Mouse (Mus musculus): ENCODE results near the gene Bmper.

Bmper gene

GRCm38 (mm10) chr9:23222841-23223548, at the start of gene Bmper:
TSS of gene Bmper (plus strand) at chr9:23223076.
- peak; percentile 5 for DNase-seq (ENCODE audit: low read depth, low spot score)

DNA sequence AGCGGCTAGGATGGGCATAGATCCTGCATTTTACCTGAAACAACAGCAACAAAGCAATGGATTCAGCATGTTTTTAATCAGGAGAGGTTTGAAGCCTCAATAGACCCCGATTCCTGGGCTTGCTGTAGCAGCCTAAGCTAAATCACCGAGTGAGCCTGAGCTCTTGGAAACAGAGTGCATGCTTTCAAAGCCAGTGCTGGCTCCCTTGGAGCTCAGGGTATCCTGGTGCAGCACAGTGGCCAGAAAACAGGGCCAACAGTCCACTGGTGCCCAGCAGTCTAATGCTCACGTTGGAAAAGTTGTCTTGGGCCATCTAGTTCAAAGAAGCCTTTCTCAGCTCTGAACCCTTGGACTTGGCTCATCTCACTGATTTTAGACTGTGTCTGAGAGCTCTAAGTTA, 45.4 kb upstream of the Bmper start:
- DNase-seq (ENCODE audit: low read depth, low spot score) = no peak

GRCm38 (mm10) chr9:23187181-23187580, 35.7 kb upstream of the Bmper start:
- DNase-seq (ENCODE audit: low read depth, low spot score) = no peak

- no peak for DNase-seq (ENCODE audit: low read depth, low spot score)
Measured at GRCm38 (mm10) chr9:23188136-23188535, 34.7 kb upstream of the Bmper start.

GRCm38 (mm10) chr9:23190950-23191349, 31.9 kb upstream of the Bmper start:
- DNase-seq (ENCODE audit: low read depth, low spot score) = no peak

DNA sequence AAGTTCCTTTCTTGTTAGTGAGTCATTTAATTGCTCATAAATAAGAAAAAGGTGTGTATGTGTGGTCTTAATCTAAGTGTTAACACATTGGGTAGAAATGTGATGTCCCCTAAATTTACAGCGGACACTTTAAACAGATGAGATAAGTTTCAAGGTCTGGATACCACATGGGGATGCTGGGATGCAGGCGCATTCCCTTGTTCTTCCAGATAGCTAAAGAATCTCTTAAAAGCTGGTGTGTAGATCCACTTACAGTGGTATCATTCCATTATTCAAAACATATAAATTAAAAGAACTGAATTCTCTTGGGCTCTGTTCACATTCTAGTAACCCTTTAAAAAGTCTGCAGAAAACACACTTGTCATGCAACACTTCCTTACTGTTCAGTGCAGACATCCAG, 31.4 kb upstream of the Bmper start:
- no peak for DNase-seq (ENCODE audit: low read depth, low spot score)

GRCm38 (mm10) chr9:23192567-23193331, 30.1 kb upstream of the Bmper start:
- DNase-seq (ENCODE audit: low read depth, low spot score) = no peak

DNA sequence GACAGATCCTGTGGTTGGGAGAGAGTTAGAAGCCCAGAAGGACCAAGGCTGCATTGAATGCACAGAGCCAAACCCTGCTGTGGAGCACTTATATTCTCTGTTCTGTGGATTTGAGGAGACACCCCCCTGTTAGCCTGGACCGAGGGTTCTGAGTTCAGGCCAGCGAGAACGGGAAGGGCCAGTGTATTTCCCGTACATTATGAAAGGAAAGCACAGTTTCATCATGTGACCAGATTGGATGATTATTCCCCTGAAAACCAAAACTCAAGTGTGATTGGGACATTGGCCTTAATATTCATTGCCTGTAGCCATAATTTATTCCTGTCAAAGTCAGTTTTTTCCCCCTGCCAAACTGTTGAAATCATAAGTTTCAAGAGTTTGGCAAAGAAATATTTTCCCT, 23.9 kb upstream of the Bmper start:
- no peak for DNase-seq (ENCODE audit: low read depth, low spot score)

DNA sequence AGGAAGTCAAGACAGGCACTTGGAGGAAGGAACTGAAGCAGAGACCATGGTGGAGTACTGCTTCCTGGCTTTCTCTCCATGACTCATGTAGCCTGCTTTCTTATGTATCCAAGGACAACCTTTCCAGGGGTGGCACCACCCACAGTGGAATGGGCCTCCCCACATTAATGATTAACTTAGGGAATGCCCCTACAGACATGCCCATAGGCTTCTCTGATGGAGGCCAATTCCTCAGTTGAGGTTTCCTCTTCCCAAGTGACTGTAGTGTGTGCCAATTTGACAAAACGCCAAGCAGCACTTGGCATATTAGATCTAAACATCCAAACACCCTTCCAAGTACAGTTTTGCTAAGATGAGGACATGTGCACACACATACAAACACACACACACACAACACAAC, 23.0 kb upstream of the Bmper start:
- DNase-seq (ENCODE audit: low read depth, low spot score) = no peak

- no peak for DNase-seq (ENCODE audit: low read depth, low spot score)
Measured at GRCm38 (mm10) chr9:23200828-23201227, 22.0 kb upstream of the Bmper start.

DNA sequence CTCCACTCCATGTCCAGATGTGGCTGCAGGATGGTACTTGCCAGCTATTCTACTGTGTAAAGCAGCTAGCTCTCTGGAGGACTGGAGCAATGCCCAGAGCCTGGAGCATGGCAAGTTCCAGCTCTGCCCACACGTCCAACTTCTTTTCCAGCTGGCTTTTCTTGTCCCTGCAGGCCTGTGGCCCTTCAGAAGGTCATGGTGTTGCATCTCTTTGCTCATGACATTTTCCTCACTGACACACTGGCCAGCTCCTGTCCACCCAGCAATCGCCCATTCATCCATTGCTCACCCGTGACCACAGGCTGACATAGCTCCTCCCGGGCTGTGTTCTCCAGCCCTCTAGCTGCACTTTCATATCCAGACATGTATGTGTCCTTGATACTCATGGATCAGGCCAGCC, 20.4 kb upstream of the Bmper start:
- DNase-seq (ENCODE audit: low read depth, low spot score) = no peak

DNA sequence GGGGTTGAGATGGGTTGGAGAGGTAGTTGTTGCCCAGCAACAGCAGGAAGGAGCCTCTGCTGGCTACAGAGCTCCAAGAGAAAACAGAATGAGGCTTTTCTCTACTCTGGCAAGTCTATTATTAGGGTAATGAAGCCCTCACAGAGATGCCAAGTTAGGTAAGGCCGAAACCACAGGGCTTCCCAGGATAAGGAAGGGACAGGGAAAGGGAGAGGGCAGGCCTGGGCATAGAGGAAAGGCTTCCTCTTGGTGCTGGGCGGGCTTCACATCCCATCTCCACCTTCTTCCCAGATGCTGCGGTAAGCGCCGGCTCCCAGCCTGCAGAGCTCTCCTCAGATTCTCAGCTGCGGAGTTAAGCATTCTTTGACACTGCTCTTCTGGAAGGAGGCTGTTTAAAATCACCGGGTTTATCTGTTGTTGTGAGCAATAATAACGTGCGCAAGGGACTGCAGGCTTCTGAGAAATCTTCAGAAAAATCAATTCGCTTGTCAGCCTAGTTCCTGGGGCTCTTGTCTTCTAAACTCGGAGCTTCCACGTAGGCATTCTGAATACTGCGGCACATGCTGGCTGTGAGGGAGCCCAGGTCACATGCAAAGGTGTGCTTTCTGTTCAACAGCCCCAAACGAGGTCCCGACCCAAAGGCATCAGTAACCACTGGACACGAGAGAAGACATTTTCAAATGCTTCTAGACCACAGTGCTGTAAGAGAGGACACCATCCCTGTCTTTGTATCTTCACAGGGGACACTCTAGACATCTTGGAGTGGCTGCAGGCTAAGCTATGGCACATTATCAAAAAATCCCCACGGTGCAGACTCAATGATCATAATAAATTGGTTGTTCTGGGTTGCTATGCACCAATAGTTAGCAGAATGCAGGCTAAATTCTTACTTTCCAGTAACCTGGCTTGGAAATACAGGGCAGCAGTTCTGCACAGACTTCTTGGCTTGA, 18.3 kb upstream of the Bmper start:
- no peak for DNase-seq (ENCODE audit: low read depth, low spot score)

- DNase-seq (ENCODE audit: low read depth, low spot score) = no peak
Measured at GRCm38 (mm10) chr9:23205304-23205703, 17.6 kb upstream of the Bmper start.

DNA sequence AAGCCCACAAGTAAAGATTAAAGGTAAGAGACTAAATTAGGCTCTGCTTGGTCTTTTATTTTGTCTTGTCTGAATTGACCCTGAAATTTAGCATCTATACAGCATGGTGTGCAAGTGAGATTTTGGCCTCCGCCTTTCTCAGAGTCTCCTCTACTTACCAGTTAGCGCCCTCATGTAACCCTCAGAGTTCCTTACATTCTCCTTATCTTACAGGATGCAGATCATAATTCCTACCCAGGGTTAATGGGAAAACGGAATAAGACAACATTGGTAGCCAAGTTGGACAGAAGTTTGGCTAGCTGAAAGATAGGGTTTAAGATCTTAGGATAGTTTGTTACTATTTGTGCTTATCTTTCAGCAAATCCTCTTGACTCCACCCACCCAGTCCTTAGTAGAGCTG, 17.1 kb upstream of the Bmper start:
- DNase-seq (ENCODE audit: low read depth, low spot score) = no peak

- DNase-seq (ENCODE audit: low read depth, low spot score) = no peak
Measured at GRCm38 (mm10) chr9:23206181-23206580, 16.7 kb upstream of the Bmper start.

GRCm38 (mm10) chr9:23212303-23212702, 10.6 kb upstream of the Bmper start:
- peak; percentile 73 for DNase-seq (ENCODE audit: low read depth, low spot score)

GRCm38 (mm10) chr9:23219754-23220153, 3.1 kb upstream of the Bmper start:
- DNase-seq (ENCODE audit: low read depth, low spot score) = peak; percentile 39

DNA sequence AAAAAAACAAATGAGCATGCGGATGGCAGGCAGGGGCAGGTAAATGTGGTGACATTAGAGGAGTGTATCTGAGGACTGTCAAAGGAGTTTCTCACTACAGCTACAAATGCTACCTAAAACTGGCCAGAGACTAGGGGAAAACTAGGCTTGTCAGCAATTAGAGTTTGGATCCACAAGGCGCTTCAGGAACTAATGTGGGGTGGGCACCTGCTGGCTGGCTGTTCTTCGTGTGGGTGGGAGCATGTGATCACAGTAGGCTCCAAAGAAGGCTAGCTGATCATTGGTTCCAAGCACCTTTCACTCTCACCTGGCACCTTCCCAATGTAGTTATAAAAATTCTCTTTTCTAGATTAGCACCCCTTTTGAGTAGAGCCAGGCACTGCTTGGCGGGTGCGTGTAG, 900 bp upstream of the Bmper start:
- no peak for DNase-seq (ENCODE audit: low read depth, low spot score)

DNA sequence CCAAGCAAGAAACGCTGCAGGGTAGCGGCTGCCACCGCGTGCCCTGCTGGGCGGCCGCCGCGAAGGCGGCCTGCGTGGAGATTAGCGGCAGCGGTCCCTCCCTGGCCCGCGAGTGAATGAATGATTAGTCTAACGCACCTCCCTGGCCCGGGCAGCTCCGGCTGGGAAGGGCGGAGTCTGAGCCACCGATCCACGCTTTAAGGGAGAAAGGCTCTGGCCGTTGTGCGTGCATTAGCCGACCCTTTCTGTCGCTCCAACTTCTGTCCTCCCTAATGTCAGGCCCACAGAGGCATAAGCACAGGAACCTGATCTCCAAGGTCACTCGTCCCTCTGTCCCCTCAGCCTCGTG, 410 bp upstream of the Bmper start:
- DNase-seq (ENCODE audit: low read depth, low spot score) = peak; percentile 3

DNA sequence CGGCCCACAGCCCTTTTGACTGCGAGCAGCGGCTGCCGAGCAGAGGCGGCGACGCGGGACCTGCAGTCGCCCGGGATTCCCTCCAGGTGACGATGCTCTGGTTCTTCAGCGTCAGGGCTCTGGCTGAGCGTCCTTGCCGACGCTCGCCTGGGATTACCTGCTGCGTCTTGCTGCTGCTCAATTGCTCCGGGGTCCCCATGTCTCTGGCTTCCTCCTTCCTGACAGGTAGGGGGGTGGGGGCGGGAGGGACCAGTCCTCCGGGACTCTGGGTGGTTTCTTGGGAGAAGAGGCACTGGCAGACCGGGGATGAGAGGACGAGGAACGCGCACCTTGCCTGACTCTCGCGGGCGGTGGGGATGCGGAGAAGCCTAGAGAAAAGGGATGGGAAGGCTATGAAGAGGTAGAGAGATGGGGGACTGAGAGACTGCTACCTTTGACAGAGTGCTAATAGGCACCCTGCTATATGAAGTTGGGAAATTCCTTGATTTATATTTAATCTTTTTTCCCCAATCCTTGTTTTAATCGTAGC, 737 bp downstream of the Bmper start:
- peak; percentile 11 for DNase-seq (ENCODE audit: low read depth, low spot score)

- no peak for DNase-seq (ENCODE audit: low read depth, low spot score)
Measured at GRCm38 (mm10) chr9:23233464-23234121, 10.7 kb downstream of the Bmper start.

All from CD4-positive, CD25-positive, alpha-beta regulatory T cell, adult 2 months (primary cell).